Mouse (Mus musculus): Measurements from ENCODE around the gene Chrnb2. TPM values are rescaled to one million over a fixed set of nuclear protein-coding genes. Genes with fewer than 3 reads are reported as not detected.

Chrnb2 gene
- polyA plus RNA-seq, 1 experiment, result 0.67 TPM

- no peak overlapping the region for H3K9ac ChIP-seq (ENCODE audit: low read depth, poor library complexity, severe bottlenecking)
- no peak overlapping the region for H3K27ac ChIP-seq (ENCODE audit: insufficient read depth, low read length)
- H3K27me3 ChIP-seq (ENCODE audit: control insufficient read depth, insufficient read depth, low read length, poor library complexity, severe bottlenecking), result no peaks in the 10 kb centered on the region
- no peak for TF ChIP-seq EP300 (IDR thresholded peaks at IDR 0.05; ENCODE audit: insufficient read depth, low read depth, low read length)
- no peak for TF ChIP-seq POLR2A (IDR thresholded peaks at IDR 0.05; ENCODE audit: insufficient read depth, low read length)
- no peak for TF ChIP-seq CTCF (IDR thresholded peaks at IDR 0.05; ENCODE audit: low read depth, low read length)
- no peak overlapping the region for H3K4me3 ChIP-seq (ENCODE audit: low read depth, low read length)
- H3K4me1 ChIP-seq (ENCODE audit: control insufficient read depth, insufficient read depth, low read length), result peaks cover 4% of the 10 kb centered on the region
- peaks cover 15% of the 10 kb centered on the region for H3K36me3 ChIP-seq (ENCODE audit: control insufficient read depth, insufficient read depth, low read length, poor library complexity, severe bottlenecking)
- H3K9me3 ChIP-seq (replicated peaks; ENCODE audit: control insufficient read depth, insufficient read depth, low read length, poor library complexity, severe bottlenecking), result no peaks in the 10 kb centered on the region
These were observed 21.8 kb upstream of the Chrnb2 start for GRCm38 (mm10) chr3:89786275-89786674.

- H3K27ac ChIP-seq (ENCODE audit: insufficient read depth, low read length), result peak overlapping the region; percentile 40; the same call in 1 of the 2 replicates
- no peak overlapping the region for H3K4me3 ChIP-seq (ENCODE audit: low read depth, low read length)
- no peak overlapping the region for H3K9ac ChIP-seq (ENCODE audit: low read depth, poor library complexity, severe bottlenecking)
- H3K9me3 ChIP-seq (replicated peaks; ENCODE audit: control insufficient read depth, insufficient read depth, low read length, poor library complexity, severe bottlenecking), result no peaks in the 10 kb centered on the region
- TF ChIP-seq CTCF (IDR thresholded peaks at IDR 0.05; ENCODE audit: low read depth, low read length) (peak; percentile 82), EP300 (IDR thresholded peaks at IDR 0.05; ENCODE audit: insufficient read depth, low read depth, low read length) (no peak)
- peaks cover 18% of the 10 kb centered on the region for H3K36me3 ChIP-seq (ENCODE audit: control insufficient read depth, insufficient read depth, low read length, poor library complexity, severe bottlenecking)
- H3K27me3 ChIP-seq (ENCODE audit: control insufficient read depth, insufficient read depth, low read length, poor library complexity, severe bottlenecking), result no peaks in the 10 kb centered on the region
- peaks cover 4% of the 10 kb centered on the region for H3K4me1 ChIP-seq (ENCODE audit: control insufficient read depth, insufficient read depth, low read length)
These were observed 20.7 kb upstream of the Chrnb2 start for GRCm38 (mm10) chr3:89784991-89785753.

- peaks cover 46% of the 10 kb centered on the region for H3K36me3 ChIP-seq (ENCODE audit: control insufficient read depth, insufficient read depth, low read length, poor library complexity, severe bottlenecking)
- H3K4me1 ChIP-seq (ENCODE audit: control insufficient read depth, insufficient read depth, low read length), result peaks cover 4% of the 10 kb centered on the region
These were observed 17.2 kb upstream of the Chrnb2 start for GRCm38 (mm10) chr3:89781640-89782039.

GRCm38 (mm10) chr3:89780102-89780501 lies 15.7 kb upstream of the Chrnb2 start:
- Histone ChIP-seq H3K4me1 (ENCODE audit: control insufficient read depth, insufficient read depth, low read length) (peaks cover 3% of the 10 kb centered on the region), H3K27me3 (ENCODE audit: control insufficient read depth, insufficient read depth, low read length, poor library complexity, severe bottlenecking) (no peaks in the 10 kb centered on the region), H3K4me3 (ENCODE audit: low read depth, low read length) (no peak overlapping the region), H3K27ac (ENCODE audit: insufficient read depth, low read length) (no peak overlapping the region), H3K36me3 (ENCODE audit: control insufficient read depth, insufficient read depth, low read length, poor library complexity, severe bottlenecking) (peaks cover 55% of the 10 kb centered on the region), H3K9ac (ENCODE audit: low read depth, poor library complexity, severe bottlenecking) (no peak overlapping the region), H3K9me3 (replicated peaks; ENCODE audit: control insufficient read depth, insufficient read depth, low read length, poor library complexity, severe bottlenecking) (no peaks in the 10 kb centered on the region)
- TF ChIP-seq EP300 (IDR thresholded peaks at IDR 0.05; ENCODE audit: insufficient read depth, low read depth, low read length) (no peak), POLR2A (IDR thresholded peaks at IDR 0.05; ENCODE audit: insufficient read depth, low read length) (no peak), CTCF (IDR thresholded peaks at IDR 0.05; ENCODE audit: low read depth, low read length) (no peak)

More at GRCm38 (mm10) chr3:89781640-89782039, 17.2 kb upstream of the Chrnb2 start:
- H3K27me3 ChIP-seq (ENCODE audit: control insufficient read depth, insufficient read depth, low read length, poor library complexity, severe bottlenecking), result no peaks in the 10 kb centered on the region
- H3K27ac ChIP-seq (ENCODE audit: insufficient read depth, low read length), result no peak overlapping the region
- no peak for TF ChIP-seq CTCF (IDR thresholded peaks at IDR 0.05; ENCODE audit: low read depth, low read length)
- H3K9ac ChIP-seq (ENCODE audit: low read depth, poor library complexity, severe bottlenecking), result no peak overlapping the region
- no peak overlapping the region for H3K4me3 ChIP-seq (ENCODE audit: low read depth, low read length)
- no peaks in the 10 kb centered on the region for H3K9me3 ChIP-seq (replicated peaks; ENCODE audit: control insufficient read depth, insufficient read depth, low read length, poor library complexity, severe bottlenecking)

GRCm38 (mm10) chr3:89776001-89776400 lies 11.6 kb upstream of the Chrnb2 start:
- no peak overlapping the region for H3K4me3 ChIP-seq (ENCODE audit: low read depth, low read length)
- peaks cover 39% of the 10 kb centered on the region for H3K36me3 ChIP-seq (ENCODE audit: control insufficient read depth, insufficient read depth, low read length, poor library complexity, severe bottlenecking)
- no peak for TF ChIP-seq EP300 (IDR thresholded peaks at IDR 0.05; ENCODE audit: insufficient read depth, low read depth, low read length)
- H3K9me3 ChIP-seq (replicated peaks; ENCODE audit: control insufficient read depth, insufficient read depth, low read length, poor library complexity, severe bottlenecking), result no peaks in the 10 kb centered on the region
- H3K9ac ChIP-seq (ENCODE audit: low read depth, poor library complexity, severe bottlenecking), result no peak overlapping the region
- H3K27me3 ChIP-seq (ENCODE audit: control insufficient read depth, insufficient read depth, low read length, poor library complexity, severe bottlenecking), result no peaks in the 10 kb centered on the region
- H3K4me1 ChIP-seq (ENCODE audit: control insufficient read depth, insufficient read depth, low read length), result peaks cover 3% of the 10 kb centered on the region
- H3K27ac ChIP-seq (ENCODE audit: insufficient read depth, low read length), result no peak overlapping the region

GRCm38 (mm10) chr3:89774236-89774960 lies 10.0 kb upstream of the Chrnb2 start:
- peak overlapping the region; percentile 98 for H3K4me3 ChIP-seq (ENCODE audit: low read depth, low read length)
- no peaks in the 10 kb centered on the region for H3K27me3 ChIP-seq (ENCODE audit: control insufficient read depth, insufficient read depth, low read length, poor library complexity, severe bottlenecking)

More at GRCm38 (mm10) chr3:89774236-89774960, 10.0 kb upstream of the Chrnb2 start:
- Histone ChIP-seq H3K9ac (ENCODE audit: low read depth, poor library complexity, severe bottlenecking) (peak overlapping the region; percentile 99), H3K27ac (ENCODE audit: insufficient read depth, low read length) (no peak overlapping the region), H3K36me3 (ENCODE audit: control insufficient read depth, insufficient read depth, low read length, poor library complexity, severe bottlenecking) (peaks cover 31% of the 10 kb centered on the region), H3K9me3 (replicated peaks; ENCODE audit: control insufficient read depth, insufficient read depth, low read length, poor library complexity, severe bottlenecking) (no peaks in the 10 kb centered on the region), H3K4me1 (ENCODE audit: control insufficient read depth, insufficient read depth, low read length) (peaks cover 3% of the 10 kb centered on the region)
- TF ChIP-seq EP300 (IDR thresholded peaks at IDR 0.05; ENCODE audit: insufficient read depth, low read depth, low read length) (no peak), POLR2A (IDR thresholded peaks at IDR 0.05; ENCODE audit: insufficient read depth, low read length) (no peak), CTCF (IDR thresholded peaks at IDR 0.05; ENCODE audit: low read depth, low read length) (no peak)
